Mouse (Mus musculus) cerebellum, postnatal 14 days (tissue): ENCODE results near the gene C130050O18Rik.

ENCODE experiments used
- DNase-seq, 2 experiments: peaks; one replicate each; pipeline ENCODE4 v3.0.0; 2021; ENCODE audit warnings: mixed read lengths in 2 of 2

C130050O18Rik gene

DNA sequence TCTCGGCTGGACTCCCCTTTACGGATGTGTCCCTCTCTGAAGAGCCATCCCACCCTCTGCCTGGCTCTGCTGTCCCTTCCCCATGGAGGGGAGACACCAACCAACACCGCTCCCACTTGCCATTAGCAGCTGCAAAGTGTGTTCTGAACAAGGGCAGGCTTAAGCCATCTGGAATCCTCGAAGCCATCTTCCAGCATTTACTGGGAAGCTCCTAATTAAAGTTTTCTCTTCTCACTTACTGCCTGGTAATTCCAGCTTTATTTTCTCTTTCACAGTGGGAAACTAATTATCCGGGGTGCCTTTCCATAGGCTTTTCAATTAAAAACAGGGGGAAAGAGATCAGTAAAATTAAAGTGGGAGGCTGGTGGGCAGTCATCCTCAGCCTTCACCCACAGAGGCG, 27.3 kb downstream of the C130050O18Rik start:
- no peak for DNase-seq

DNA sequence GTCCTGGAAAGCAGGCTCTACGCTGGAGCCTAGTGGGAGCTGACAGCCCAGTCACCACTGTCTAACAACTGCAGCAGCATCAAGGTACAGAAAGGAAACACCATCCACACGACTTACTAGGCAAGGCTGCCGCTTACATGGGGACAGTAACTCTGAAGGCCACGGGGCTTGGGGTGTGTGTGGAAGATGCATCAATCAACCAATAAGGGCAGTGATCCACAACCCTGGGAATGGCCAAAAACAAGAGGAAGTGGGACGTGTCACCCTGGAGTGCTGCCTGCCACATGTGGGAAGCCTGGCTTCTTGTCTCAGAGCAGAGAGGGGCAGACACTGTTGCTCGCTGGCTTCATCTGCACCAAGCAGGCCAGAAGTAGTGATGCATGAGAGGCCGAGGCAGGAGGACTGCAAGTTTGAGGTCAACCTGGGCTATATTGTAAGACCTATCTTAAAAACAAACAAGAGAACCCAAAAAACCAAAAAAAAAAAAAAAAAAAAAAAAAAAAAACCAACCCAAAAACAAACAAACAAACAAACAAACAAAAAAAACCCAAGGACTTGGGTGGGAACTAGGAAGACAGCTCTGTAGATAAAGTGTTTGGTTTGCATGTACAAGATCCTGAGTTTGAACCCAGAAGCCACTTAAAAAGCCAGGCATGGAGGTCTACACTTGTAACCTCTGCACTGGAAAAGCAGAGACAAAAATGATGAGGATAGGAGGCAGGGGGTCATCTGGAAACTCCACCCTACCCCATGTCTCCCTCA, 27.8 kb downstream of the C130050O18Rik start:
- no peak for DNase-seq

DNA sequence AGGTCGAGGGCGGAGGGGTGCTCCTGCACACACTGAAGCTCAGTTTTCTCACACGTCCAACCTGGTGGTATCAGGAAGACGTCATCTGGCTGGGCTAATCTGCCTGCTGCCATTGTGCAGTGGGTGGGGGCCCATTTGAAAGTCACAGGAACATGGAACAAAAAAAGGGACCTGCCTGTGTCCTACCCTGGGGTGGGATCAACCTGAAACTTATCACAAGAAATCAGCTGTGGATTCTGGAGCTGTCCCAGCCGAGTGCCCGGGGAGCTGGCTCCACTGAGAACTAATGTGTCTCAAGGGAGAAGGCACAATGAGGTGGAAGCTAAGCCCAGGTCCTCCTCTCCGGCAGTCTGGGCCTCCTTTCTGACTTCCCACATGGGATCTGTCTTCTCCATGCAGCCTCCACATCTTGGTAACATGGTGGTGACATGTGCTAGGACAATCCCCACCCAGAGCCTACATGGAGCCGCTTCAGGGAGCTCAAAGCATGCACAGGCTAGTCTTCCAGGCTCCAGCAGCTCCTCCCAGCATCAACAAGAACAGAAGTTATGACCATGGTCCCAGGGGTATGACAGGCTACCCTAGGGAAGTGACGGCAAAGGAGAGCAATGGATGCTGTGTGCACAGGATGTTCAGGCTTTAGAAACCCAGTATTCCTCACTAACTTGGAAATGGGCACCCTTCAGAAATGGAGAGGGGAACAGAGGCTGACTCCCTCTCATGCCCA, 28.9 kb downstream of the C130050O18Rik start:
- DNase-seq = no peak

DNA sequence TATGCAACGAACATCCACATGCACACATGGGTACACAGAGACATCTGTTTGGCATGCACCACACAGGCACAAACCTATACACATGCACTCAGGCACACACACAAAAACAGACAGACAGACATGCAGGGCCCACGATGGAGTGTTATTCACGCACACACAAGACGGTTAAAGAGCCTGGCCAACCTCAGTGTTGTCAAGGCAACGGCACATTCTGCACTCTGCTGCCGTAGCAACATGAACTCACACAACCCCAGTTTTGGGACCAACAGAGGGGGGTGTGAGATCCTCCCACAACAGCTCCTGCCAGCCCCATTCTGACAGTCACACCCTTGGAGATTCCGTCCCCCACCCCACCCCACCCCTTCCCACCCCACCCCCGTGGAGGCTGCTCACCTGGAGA, 29.9 kb downstream of the C130050O18Rik start:
- DNase-seq = peak in 1 of 2 experiments; percentile 54

DNA sequence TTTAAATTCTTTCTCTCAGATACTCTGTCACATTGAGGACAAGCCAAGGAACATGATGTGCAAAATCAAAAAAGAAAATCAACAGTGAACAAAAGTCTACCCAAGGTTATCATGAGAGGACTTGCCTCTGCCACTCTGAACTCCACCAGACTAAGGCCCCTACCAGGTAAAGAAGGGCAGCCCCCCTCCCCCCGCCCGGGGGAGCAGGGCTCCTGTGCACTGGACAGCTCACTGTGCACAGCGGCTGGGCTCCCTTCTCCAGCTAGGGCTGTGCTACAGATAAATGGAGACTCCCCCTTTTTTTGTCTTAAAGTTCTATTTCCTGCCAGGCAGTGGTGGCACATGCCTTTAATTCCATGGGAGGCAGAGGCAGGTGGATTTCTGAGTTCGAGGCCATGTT, 32.7 kb downstream of the C130050O18Rik start:
- no peak for DNase-seq

DNA sequence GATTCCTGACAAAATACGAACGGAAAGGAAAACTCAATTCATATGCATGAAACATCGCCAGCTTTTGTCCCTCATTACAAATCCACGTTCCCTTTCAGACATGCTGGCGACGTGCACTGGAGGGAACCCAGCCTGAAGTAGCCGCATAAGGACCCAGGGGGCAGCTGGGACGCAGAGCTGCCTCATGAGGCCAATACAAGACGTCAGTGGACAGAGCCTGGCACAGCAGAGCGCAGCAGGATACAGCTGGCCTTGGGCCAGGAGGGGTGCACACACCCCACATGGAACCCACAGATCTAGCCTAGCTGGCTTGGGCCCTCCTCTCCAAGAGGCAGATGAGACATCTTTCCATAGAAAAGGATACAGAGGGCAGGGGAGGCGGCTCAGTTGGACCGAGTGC, 33.4 kb downstream of the C130050O18Rik start:
- no peak for DNase-seq

DNA sequence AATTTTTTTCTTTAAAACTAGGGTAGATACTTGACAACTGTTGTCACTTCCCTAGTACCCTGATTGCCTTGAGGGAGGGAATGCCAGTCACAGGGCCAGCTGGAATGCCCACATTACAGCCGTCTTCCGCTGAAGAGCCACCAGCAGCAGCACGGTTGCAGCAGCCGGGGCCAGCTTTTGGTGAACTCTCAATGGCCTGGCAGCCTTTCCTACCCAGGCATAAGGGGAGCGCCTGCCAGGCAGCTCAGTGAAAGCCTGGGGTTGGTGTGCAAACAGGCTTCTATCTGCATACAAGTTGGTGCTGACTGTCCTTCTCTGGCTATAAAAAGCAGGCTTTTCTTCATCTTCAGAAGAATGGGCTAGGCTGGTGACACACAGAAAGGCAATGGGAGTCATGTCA, 35.4 kb downstream of the C130050O18Rik start:
- peak; percentile 62 to 63 for DNase-seq

DNA sequence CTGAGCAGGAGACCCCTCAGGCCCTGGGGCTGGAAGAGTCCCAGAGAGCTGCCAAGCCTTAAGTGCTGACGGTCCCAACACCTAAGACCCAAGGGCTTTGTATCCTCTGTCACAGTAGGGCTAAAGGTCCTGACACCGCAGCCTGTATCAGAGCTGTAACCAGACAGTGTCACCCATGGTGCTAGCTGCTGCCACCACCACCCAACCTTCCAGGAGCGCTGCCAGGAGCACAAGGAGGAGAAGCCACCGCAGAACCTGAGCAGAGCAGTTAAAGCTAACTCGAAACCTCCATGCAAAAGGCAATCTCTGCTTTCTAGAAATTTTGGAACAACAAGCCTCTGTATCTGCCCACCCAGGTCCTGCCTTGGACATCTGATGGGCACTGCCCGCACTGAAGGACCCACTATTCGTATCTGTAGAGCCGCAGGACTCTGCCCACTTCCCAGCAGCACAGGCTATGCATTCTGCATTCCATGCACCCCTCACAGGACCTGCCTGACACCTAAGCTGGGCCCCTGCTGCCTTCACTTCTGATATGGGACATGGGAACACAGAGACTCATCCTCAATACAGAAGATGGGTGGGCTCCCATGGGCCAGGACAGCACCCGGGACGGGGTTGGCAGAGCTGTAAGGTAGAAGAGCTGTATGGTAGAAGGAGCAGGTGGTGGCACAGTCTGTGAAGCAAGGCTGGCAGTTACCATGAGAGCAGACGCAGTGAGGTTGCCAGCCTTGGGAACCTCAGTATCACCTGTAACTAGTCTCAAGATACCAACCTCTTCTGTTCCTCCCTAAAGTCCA, 36.0 kb downstream of the C130050O18Rik start:
- DNase-seq = peak in 1 of 2 experiments; percentile 72

DNA sequence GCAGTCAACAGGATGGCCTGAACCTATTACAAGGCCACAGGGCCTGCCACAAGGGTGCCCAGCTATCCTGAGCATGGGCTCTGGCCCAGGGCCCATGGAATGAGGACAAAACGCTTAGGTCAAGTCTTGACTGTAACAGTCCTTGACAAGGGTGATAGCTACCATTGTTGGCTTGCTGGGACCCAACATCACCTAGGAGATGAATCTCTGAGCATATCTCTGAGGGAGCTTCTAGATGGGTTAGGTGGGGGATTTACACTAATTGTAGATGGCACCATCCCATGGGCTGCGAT, 36.6 kb downstream of the C130050O18Rik start:
- no peak for DNase-seq

DNA sequence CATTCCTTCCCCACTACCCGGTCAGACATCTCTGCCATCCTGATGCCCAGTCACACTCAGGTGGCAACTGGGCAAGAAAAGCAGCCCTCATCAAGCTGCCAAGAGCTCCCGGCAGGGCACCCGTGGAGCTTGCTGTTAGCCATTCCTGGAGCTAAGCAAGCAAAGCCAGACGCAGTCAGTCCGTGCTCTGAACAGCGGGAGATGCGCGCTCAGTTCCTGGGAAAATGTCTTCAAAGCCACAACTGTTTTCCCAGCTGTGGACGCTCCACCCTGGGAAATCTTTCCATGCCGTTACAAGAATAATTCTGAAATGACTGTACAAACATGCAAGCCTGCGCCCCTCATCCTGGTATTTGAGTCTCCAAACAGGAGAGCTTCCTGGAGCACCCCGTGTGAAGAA, 37.3 kb downstream of the C130050O18Rik start:
- DNase-seq = peak in 1 of 2 experiments; percentile 54

DNA sequence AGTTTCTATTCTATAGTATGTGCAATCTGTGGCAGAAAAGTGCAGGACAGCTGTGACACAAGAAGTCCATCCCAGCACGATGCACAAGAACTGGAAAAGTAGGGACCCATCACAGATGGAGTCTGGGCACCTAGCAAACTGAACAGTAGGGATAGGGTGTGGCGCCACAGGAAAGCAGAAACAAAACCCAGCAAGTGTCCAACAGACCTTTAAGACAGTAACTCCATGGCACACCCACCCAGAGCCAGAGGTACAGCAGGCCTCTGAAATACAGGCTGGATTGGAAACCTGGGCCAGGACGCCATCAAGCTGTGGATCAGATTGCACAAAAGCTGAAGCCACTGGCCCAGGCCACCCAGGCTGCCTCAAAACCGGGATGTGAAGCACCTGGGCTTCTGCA, 37.9 kb downstream of the C130050O18Rik start:
- DNase-seq = no peak

DNA sequence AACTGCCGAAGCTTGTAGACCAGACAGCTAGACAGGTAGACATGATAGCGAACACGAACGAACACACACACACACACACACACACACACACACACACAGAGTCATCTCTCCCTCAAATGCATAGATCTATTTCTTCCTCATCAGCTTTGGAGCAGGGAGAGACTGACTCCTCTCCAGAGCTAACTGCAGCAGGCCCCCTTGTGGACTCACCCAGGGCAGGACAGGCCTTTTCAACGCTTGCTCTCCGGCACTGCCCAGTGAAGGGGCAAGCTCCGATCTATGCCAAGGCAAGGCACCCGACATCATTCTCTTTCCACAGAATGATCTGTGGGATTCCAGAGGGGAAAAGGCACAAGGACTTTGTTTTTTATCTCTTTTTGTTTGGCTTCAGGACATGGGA, 40.2 kb downstream of the C130050O18Rik start:
- DNase-seq = peak in 1 of 2 experiments; percentile 55

DNA sequence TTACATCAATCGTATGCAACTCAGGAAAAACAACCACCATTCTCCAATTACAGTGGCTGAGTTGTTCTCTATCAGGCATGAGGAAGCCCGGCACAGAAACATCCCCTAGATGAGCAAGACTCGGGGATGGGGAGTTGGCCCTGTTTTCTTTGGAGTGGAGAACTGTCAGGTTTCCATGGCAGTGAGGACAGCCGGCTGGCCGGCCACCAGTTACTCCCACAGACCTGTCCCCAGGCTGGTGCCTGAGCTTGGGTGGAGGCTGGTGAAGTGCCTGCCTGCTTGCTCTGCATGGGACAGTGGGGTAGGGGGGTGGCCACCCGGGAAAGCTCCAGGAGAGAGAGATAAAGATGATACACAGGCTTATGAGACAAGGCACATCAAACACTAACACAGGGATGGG, 42.9 kb downstream of the C130050O18Rik start:
- DNase-seq = peak in 1 of 2 experiments; percentile 56

DNA sequence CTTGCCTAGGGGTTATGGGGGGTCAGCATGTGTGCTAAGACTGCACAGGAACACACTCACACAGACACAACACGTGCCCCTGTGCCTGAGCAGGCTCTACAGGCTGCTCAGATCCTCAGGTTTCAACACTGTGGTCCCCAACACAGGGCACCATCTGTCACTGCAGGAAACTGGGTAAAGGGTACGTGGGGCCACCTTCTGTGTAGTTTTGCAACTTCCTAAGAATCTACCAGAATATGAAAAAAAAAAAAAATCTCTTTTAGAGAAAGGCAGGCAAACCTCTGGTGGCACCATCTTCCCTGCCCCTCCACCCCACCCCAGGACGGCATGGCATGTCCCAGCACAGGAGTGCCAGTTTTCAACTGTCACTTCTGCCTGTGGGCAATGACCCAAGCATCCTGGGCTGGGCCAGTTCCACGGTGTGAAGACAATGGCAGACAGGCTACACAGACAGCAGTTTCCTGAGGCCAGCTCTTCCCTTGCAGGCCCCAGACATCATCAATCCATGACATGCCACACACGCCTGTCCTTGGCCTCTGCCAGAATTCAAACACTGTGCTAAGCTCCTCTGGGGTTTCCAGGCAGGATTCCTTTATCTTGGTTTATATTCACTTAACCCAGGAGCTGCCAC, 44.2 kb downstream of the C130050O18Rik start:
- peak in 1 of 2 experiments; percentile 69 for DNase-seq

DNA sequence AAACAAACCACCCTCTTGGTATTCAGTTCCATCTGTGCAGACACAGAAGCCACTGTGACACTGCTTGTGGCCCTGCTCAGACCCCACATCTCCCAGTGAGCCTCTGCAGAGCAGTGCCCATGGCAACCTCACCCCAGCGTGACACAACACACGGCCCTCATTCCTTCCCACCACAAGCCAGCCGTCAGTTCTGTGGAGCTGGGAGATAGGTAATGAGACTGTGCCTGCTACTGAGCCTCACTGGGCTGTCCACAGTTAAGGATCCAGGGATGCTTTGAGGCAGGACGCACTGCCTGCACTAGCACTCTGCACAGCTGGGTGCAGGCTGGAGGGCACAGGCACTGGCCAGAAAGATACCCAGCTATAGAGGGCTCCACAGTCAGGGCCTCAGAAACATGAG, 44.8 kb downstream of the C130050O18Rik start:
- no peak for DNase-seq

DNA sequence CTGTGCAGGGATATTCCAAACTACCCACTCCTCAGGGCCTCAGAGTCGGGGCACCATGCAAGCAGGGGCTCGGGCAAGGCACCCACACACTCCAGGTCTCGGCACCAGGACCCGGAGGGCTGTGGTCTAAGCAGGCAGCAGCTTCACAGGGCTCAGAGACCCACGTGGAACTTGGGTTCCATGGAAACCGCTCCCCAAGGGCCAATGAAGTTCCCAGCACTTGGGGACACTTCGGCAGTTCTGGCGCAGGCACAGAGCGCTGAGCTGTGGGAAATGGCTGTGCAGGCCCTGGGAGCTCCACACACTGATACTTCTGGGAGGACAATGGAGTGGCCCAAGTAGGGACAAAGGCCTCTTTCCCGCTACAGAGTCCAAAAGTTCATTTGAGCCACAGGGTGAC, 48.0 kb downstream of the C130050O18Rik start:
- DNase-seq = no peak

DNA sequence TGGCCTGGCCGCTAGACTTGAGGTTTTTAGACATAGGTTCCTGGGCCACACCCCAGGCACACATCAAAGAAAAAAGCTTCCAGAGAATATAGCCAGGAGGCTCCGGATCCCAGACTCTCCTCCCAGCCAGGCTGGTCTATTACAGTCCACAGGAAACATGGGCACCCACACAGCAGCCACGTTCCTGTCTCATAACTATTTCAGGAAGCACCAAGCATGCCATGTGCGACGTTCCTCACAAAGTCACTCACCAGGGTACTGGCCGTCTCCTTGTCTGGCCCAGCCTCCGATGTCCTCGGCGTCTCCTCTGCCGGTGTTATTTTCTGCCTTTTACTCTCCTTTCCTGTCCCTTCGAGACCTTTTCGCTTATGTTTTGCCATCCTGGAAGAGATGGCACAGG, 50.1 kb downstream of the C130050O18Rik start:
- no peak for DNase-seq

DNA sequence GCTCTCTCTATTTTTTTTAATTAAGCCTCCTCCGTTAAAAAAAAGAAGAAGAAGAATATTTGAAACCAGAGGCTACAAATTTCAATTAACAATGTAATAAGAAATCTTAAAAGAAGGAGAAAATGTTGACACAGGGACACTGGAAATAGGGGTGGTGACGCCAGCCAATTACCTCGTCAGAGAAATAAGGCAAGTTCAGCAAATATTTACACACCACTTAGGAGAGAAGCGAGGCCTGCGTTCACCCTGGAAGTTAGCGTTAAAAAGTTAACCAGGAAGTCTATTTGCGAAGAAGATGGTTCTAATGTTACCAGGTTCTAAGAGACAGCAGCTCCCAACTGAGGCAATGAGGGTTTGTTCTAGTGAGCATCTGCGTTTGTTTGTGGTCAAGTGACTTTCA, 52.2 kb downstream of the C130050O18Rik start:
- DNase-seq = no peak

DNA sequence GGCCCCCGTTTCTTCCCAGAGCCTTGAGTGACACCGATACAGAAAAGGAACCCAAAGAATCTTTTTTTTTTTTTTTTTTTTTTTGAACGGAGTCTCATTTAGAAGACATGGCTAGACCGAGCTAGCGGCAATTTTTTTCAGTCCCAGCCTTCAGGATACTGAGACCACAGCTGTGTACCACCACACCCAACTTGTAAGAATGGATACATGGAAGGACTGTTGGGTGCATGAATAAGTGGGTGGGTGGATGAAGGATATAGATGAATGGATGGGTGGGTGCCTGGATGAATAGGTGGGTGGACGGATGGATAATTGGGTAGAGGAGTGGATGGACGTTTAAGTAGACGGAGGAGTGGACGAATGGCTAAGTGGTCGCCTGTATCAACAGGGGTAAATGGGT, 54.9 kb downstream of the C130050O18Rik start:
- no peak for DNase-seq

DNA sequence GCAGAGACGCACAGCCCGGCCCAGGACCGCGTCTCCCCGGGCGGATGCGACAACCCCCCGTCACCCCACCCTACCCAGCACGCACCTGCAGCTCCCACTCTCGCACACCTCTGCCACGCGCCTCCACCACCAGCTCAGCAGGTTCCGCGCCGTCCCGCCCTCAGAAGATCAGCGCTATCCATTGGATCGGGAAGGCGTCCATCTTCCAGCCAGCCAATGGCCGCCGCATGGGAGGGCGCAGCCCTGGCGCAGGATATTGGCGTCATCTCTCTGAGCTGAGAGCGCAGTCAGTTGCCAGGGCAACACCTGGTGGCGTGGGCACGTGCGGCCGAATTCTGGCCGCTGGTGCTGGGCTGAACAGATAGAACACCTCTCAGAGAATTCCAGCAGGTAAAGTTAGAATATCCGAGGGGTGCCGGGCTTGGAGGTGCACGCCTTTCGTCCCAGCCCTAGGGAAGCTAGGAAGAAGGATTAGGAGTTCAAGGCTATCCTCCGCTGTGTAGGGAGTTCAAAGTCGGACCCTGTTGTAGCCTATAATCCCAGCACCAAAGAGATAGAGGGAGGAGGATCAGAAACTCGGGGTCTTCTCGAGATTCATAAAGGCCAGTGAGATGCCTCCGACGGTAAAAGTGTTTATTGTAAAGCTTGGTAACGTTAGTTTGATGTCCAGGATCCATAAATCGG, 55.4 kb downstream of the C130050O18Rik start, which contains the start of gene 3110082I17Rik:
Gene 3110082I17Rik, minus strand, starts transcription at position 144 of the 684 bp plus-strand sequence.
- peak; percentile 100 for DNase-seq

DNA sequence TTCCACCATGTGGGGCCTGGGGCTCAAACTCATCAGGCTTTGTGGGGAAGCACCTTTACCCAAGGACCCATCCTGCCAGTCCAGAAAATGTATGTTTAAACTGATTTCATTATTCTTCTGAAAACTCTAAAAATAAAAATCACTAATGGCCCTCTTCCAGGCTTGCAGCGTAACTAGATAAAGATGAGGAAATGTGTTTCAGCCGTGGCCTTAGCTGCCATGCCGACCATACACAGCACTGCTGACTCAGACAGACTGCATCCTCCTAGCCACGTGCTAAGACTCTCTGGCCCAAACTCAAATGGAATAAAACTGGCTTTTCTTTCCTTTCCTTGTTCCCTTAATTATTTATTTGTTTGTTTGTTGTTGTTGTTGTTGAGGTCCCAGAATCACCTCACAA, 59.8 kb downstream of the C130050O18Rik start:
- no peak for DNase-seq
